Mouse (Mus musculus): ENCODE results near the gene Gm38655.

DNA sequence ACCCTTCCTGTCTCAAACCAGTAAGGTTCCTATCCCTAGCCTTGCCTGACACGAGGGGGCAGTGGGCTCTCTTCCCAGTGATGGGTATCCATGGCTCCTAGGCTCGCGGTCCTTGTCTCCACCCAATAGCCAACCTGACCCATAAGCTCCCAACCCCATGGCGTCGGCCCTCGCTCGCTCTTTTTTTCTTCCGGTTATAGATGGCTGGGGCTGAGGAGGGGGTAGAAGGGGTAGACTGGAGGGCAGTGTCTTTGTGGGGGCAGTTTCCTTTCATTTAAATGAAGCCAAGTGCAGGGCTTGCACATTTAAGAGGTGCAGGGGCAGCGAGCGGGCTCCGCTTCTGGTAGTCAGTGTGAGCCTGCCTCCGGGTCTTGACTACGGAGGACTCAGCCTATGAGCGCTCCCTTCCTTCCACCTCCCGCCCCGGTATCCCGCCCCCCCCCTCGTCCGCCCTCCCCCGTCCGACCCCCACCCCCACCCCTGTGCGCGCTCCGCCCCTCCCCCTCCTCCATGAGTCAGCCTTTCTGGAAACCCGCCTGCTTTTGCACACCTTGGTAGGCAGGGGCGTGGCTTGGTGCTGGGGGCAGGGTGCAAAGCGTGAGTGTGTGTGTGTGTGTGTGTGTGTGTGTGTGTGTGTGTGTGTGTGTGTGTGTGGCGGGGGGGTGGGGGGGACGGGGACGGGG lies 46.7 kb upstream of the Gm38655 start:
- no peak for TF ChIP-seq CTCF (IDR thresholded peaks at IDR 0.05; ENCODE audit: low read depth, low read length)
- TF ChIP-seq POLR2A (IDR thresholded peaks at IDR 0.05; ENCODE audit: borderline replicate concordance, low read depth, low read length): no peak

All from bone marrow macrophage, adult 2 months (primary cell).